Mouse (Mus musculus) forebrain, postnatal 0 days (tissue): Measurements from ENCODE around the gene Ints11. TPM values are rescaled to one million over a fixed set of nuclear protein-coding genes. Genes with fewer than 3 reads are reported as not detected.
A peak's percentile ranks its signal among the peaks of the same experiment; 100 is the strongest.

ENCODE experiments used
- ATAC-seq: fragments of 200-750 bp; cut with Nextera tagmentation; 2 replicates; pipeline ENCODE4 v1.8.0; 2017; ENCODE audit warnings: mild to moderate bottlenecking, moderate library complexity
- DNase-seq: peaks from one replicate; pipeline ENCODE4 v3.0.0-alpha.2; 2015
- H3K27ac ChIP-seq: fragments of 300-500 bp; sonication (generic); 2 replicates; pipeline ENCODE4 v1.5.1; 2014; ENCODE audit warnings: low read depth, mild to moderate bottlenecking, antibody characterized with exemption, low read length, moderate library complexity, mixed read lengths
- H3K27me3 ChIP-seq: fragments of 300-500 bp; sonication (generic); 2 replicates; pipeline ENCODE4 v1.6.1; 2014; ENCODE audit warnings: mild to moderate bottlenecking, low read length, mixed read lengths; ENCODE audit not compliant: insufficient read depth
- H3K36me3 ChIP-seq: fragments of 300-500 bp; sonication (generic); 2 replicates; pipeline ENCODE4 v1.6.1; 2014; ENCODE audit warnings: mild to moderate bottlenecking, moderate library complexity; ENCODE audit not compliant: insufficient read depth
- H3K4me1 ChIP-seq: fragments of 300-500 bp; sonication (generic); 2 replicates; pipeline ENCODE4 v1.6.1; 2014; ENCODE audit warnings: antibody characterized with exemption; ENCODE audit not compliant: insufficient read depth
- H3K4me2 ChIP-seq: fragments of 300-500 bp; sonication (generic); 2 replicates; pipeline ENCODE4 v1.6.1; 2014; ENCODE audit warnings: low read depth, mild to moderate bottlenecking, moderate library complexity
- H3K4me3 ChIP-seq: fragments of 300-500 bp; sonication (generic); 2 replicates; pipeline ENCODE4 v1.5.1; 2014; ENCODE audit warnings: low read depth, low read length, mixed read lengths
- H3K9ac ChIP-seq: fragments of 300-500 bp; sonication (generic); 2 replicates; pipeline ENCODE4 v1.6.1; 2014; ENCODE audit warnings: mild to moderate bottlenecking
- H3K9me3 ChIP-seq: fragments of 300-500 bp; sonication (generic); 2 replicates; pipeline ENCODE4 v1.6.1; 2016; ENCODE audit warnings: low read length
- CTCF ChIP-seq: sonication (generic); IDR thresholded peaks from 2 replicates; pipeline ENCODE4 v1.5.1; 2016; ENCODE audit warnings: antibody characterized with exemption, control low read depth, low read depth
- WGBS: fragments of 180-500 bp; shearing (Covaris S2); extraction: QIAGEN DNeasy Blood & Tissue Kit; methylation state at CpG from one replicate; pipeline ENCODE4 v1.1.7; 2014; 5-methylcytosine and 5-hydroxymethylcytosine counted together
- polyA plus RNA-seq: library from polyadenylated mRNA; unstranded; fragments of >200 nt; fragmentation: Nextera tagmentation; extraction: Ambion mirVana; gene quantifications from 2 replicates; pipeline ENCODE4 v1.2.1, GENCODE M21; 2015
- total RNA-seq: library from RNA; depleted of rRNA; stranded (reverse); fragments of >200 nt; gene quantifications from 2 replicates; pipeline ENCODE4 v1.2.3, GENCODE M21; 2014; rRNA removed

The Ints11 gene
- total RNA-seq (47.7 and 63.8 TPM in 2 replicates), polyA plus RNA-seq (58.8 and 59.8 TPM in 2 replicates)

GRCm38 (mm10) chr4:155869317-155870033, at the start of gene Ints11, which contains the start of gene Cptp:
Gene Ints11, plus strand, starts transcription at chr4:155869546.
Gene Cptp, minus strand, starts transcription at chr4:155869440.
- peak; percentile 99 for ATAC-seq
- H3K4me1 ChIP-seq: peaks cover 10% of the 10 kb centered on the region
- peak within 1 kb of the TSS; percentile 75 for H3K9ac ChIP-seq
- H3K27me3 ChIP-seq: no peaks in the 10 kb centered on the region
- H3K27ac ChIP-seq: peak within 1 kb of the TSS; percentile 86
- H3K4me2 ChIP-seq: peak within 1 kb of the TSS; percentile 98
- DNase-seq: peak; percentile 97
- under 1% methylated on average over 63 of the region's 63 CpGs for WGBS
- H3K9me3 ChIP-seq: no peaks in the 10 kb centered on the region
- H3K4me3 ChIP-seq: peak within 1 kb of the TSS; percentile 79
- peak; percentile 52 for TF ChIP-seq CTCF
- peaks cover 38% of the 10 kb centered on the region for H3K36me3 ChIP-seq

GRCm38 (mm10) chr4:155821025-155821424, 48.3 kb upstream of the Ints11 start:
- Histone ChIP-seq H3K4me3 (no peak overlapping the region), H3K9ac (no peak overlapping the region), H3K27ac (no peak overlapping the region), H3K9me3 (no peaks in the 10 kb centered on the region), H3K4me1 (no peaks in the 10 kb centered on the region), H3K27me3 (no peaks in the 10 kb centered on the region), H3K36me3 (peaks cover 90% of the 10 kb centered on the region), H3K4me2 (no peak overlapping the region)
- WGBS: 80% methylated on average over 7 of the region's 7 CpGs
- peak; percentile 28; the same call in 1 of the 2 replicates for TF ChIP-seq CTCF
- DNase-seq: peak; percentile 17
- ATAC-seq: no peak

- H3K4me1 ChIP-seq: no peaks in the 10 kb centered on the region
- H3K9ac ChIP-seq: no peak overlapping the region
- ATAC-seq (no peak), DNase-seq (no peak)
- no peaks in the 10 kb centered on the region for H3K9me3 ChIP-seq
- no peak overlapping the region for H3K4me3 ChIP-seq
- H3K36me3 ChIP-seq: peaks cover 76% of the 10 kb centered on the region
- WGBS: 94% methylated on average over 16 of the region's 16 CpGs
- H3K4me2 ChIP-seq: no peak overlapping the region
- TF ChIP-seq CTCF: no peak
- no peaks in the 10 kb centered on the region for H3K27me3 ChIP-seq
- H3K27ac ChIP-seq: no peak overlapping the region
Observed at GRCm38 (mm10) chr4:155823443-155823842, 45.9 kb upstream of the Ints11 start.

GRCm38 (mm10) chr4:155829866-155830265, 39.5 kb upstream of the Ints11 start:
- H3K27ac ChIP-seq: no peak overlapping the region
- DNase-seq (no peak), ATAC-seq (no peak)
- H3K9ac ChIP-seq: no peak overlapping the region
- no peaks in the 10 kb centered on the region for H3K9me3 ChIP-seq
- H3K4me2 ChIP-seq: no peak overlapping the region
- 0 out of 2 replicates have a peak, but pooled peaks cover 8% of the 10 kb centered on the region for H3K4me1 ChIP-seq
- H3K4me3 ChIP-seq: no peak overlapping the region
- no peaks in the 10 kb centered on the region for H3K27me3 ChIP-seq
- 89% methylated on average over 4 of the region's 4 CpGs for WGBS
- no peak for TF ChIP-seq CTCF
- peaks cover 24% of the 10 kb centered on the region for H3K36me3 ChIP-seq

- no peak for ATAC-seq
- H3K9me3 ChIP-seq: no peaks in the 10 kb centered on the region
- DNase-seq: no peak
- TF ChIP-seq CTCF: no peak
- no peak overlapping the region for H3K27ac ChIP-seq
- peak overlapping the region; percentile 71 for H3K4me3 ChIP-seq
- no peak overlapping the region for H3K9ac ChIP-seq
- WGBS: 57% methylated on average over 8 of the region's 8 CpGs
- no peaks in the 10 kb centered on the region for H3K27me3 ChIP-seq
- H3K36me3 ChIP-seq: peaks cover 19% of the 10 kb centered on the region
- H3K4me2 ChIP-seq: peak overlapping the region; percentile 81
- 0 out of 2 replicates have a peak, but pooled peaks cover 8% of the 10 kb centered on the region for H3K4me1 ChIP-seq
Observed at GRCm38 (mm10) chr4:155830596-155830995, 38.8 kb upstream of the Ints11 start.

- WGBS: under 1% methylated on average over 49 of the region's 49 CpGs
Observed at GRCm38 (mm10) chr4:155831205-155831766, 38.1 kb upstream of the Ints11 start, which contains the start of gene Aurkaip1. Gene Aurkaip1, plus strand, starts transcription at chr4:155831272.

GRCm38 (mm10) chr4:155831831-155832230, 37.5 kb upstream of the Ints11 start:
- 3% methylated on average over 25 of the region's 25 CpGs for WGBS
- ATAC-seq: no peak; the same call in 1 of the 2 replicates

More at GRCm38 (mm10) chr4:155831205-155831766, 38.1 kb upstream of the Ints11 start, which contains the start of gene Aurkaip1:
- Histone ChIP-seq H3K9me3 (no peaks in the 10 kb centered on the region), H3K27me3 (no peaks in the 10 kb centered on the region), H3K4me3 (peak within 1 kb of the TSS; percentile 71), H3K4me2 (peak within 1 kb of the TSS; percentile 81), H3K36me3 (peaks cover 16% of the 10 kb centered on the region), H3K27ac (peak within 1 kb of the TSS; percentile 86), H3K9ac (peak within 1 kb of the TSS; percentile 69), H3K4me1 (0 out of 2 replicates have a peak, but pooled peaks cover 8% of the 10 kb centered on the region)
- DNase-seq (peak; percentile 97), ATAC-seq (peak; percentile 95)
- TF ChIP-seq CTCF: peak; percentile 95

More at GRCm38 (mm10) chr4:155831831-155832230, 37.5 kb upstream of the Ints11 start:
- DNase-seq: no peak
- H3K4me2 ChIP-seq: peak overlapping the region; percentile 81
- no peaks in the 10 kb centered on the region for H3K27me3 ChIP-seq
- TF ChIP-seq CTCF: no peak
- H3K9ac ChIP-seq: peak overlapping the region; percentile 69
- no peaks in the 10 kb centered on the region for H3K9me3 ChIP-seq
- H3K36me3 ChIP-seq: peaks cover 10% of the 10 kb centered on the region
- peak overlapping the region; percentile 86 for H3K27ac ChIP-seq
- H3K4me1 ChIP-seq: 0 out of 2 replicates have a peak, but pooled peaks cover 8% of the 10 kb centered on the region
- H3K4me3 ChIP-seq: peak overlapping the region; percentile 71
